Mouse (Mus musculus): Measurements from ENCODE around the gene Lpcat1. TPM values are rescaled to one million over a fixed set of nuclear protein-coding genes. Genes with fewer than 3 reads are reported as not detected.

The Lpcat1 gene
- total RNA-seq (2021) = 1 to 10 TPM; 2.8 to 3.5 TPM
- long read RNA-seq, experiment 1, partial matches to known transcripts = 0 of 1 reads
- long read RNA-seq, experiment 1, other reads (novel, unspliced or antisense) = 0 of 1 reads
- long read RNA-seq, experiment 2, partial matches to known transcripts = 0 of 4 reads
- long read RNA-seq, experiment 2, other reads (novel, unspliced or antisense) = 0 of 4 reads

GRCm38 (mm10) chr13:73467034-73467420, at the start of gene Lpcat1:
Gene Lpcat1 (plus strand): TSS chr13:73467197.
- DNase-seq = peak; percentile 84

DNA sequence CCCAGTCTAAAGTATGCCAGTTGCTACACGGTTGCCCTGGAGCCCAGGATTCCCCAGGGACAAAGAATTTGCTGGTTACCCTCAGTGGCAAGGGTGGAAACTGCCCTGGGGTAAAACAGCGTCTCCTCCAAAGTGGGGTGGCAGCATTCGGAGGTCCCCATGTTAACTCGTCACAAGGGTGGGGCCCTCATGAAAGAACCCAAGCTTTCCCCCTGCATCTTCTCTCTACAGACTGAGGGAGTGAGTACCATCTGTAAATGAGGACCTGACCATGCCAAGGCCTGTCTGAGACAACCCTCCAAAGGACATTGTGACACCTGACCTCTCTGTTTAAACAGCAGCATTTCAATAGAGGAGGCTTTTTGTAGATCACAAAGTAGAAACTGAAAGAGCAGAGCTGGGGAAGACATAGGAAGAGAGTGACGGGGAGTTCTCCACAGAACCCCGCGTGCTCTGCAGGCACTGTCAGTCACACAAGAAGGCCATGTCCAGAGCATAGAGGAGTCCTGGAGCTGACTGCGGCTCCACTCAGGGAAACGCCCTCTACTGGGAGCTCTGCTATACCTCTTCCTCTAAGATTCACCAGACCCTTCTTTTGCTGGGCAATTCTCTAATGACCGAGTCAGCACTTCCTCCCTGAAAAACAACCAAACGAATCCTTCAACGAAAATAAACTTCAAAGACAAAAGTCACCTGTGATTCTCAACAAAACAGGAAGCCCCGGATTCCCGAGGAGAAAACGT, 49.3 kb upstream of the Lpcat1 start:
- DNase-seq = no peak

- no peak for DNase-seq
Observed at GRCm38 (mm10) chr13:73418297-73418696, 48.7 kb upstream of the Lpcat1 start.

DNA sequence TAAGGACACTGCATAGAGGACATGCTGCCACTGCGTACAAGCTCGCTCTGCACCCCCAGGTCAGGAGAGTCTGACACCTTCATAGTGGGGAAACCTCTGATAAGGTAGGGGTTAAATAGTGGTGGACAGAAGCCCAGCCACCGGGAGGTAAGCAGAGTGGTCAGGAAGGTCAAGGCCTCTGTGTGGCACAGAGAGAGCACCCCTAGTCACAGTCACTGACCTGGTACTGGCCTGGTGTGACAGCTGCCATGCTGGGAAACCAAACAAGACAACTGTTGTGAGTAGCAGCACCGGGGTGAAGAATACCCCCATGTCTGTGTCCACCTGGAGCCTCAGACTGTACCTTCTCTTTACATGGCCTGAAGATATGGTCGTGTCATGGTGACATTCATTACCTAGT, 47.8 kb upstream of the Lpcat1 start:
- DNase-seq = no peak

DNA sequence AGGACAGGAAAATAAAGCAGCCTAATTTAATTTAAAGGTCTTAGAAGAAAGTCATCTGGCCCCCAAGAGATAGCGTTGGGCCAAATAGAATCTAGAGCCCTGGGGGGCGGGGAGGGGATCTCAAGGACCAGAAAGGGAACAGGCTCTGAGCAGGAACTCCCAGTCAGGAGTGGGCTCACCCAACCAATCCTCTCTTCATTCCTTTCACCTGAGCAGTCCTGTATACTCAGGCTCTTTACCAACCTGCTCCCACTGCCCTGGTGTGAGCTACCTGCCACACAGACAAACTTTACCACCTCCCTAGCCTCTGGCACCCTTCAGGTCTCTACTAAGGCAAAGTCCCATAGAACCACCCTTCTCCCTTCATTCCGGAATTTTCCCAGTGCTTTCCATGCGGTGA, 44.0 kb upstream of the Lpcat1 start:
- no peak for DNase-seq

DNA sequence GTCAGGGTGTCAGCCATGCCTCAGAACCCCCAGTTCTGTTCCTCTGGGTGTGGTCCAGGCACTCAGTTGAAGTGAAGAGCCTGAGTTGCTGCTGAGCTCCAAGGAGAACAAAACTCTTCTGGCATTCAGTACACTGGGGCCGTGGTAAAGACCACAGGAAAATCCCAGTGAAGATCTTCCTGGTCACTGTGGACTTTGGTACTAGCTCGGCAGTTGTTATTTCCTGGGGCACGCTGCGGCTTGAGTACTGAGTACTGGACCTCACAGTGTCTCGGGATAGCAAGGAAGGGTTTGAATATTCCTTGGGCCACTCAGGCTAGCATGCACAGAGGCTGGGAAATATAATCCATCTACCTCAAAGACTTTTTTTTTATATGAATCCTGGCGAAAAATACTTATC, 42.0 kb upstream of the Lpcat1 start:
- DNase-seq = no peak

- DNase-seq = peak; percentile 38
Observed at GRCm38 (mm10) chr13:73425839-73426490, 41.0 kb upstream of the Lpcat1 start.

GRCm38 (mm10) chr13:73426587-73426986, 40.4 kb upstream of the Lpcat1 start:
- DNase-seq = no peak

- DNase-seq = peak; percentile 12
Observed at GRCm38 (mm10) chr13:73429605-73430321, 37.2 kb upstream of the Lpcat1 start.

DNA sequence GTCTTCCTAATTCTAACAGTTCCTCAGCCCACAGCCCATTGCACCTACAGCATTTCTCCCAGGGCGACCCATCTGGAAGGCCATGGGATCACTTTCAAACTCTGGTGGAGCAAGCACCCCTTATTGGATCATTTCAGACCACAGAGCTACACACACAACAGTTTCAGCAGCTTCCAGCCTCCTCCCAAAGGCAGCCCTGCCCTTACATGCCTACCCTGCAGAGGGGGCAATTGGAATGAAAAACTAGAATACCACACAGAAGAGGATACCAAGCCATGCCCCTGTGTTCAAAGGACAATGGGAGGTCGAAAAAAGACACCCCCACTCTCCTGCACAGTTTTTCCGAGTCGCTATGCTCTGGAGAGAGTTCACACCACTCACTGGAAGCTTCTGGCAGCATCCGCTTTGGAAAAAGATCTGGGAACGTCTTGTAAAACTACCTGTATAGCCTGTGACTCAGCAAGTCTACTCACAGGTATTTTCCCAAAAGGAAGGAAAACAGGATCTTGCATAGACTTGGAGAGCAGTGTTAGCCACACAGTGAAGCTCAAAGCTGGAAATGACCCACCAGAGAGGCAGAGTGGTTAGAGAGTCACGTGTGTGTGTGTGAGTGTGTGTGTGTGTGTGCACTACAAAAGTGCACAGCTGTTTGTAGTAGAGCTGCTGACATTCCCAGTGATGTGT, 34.4 kb upstream of the Lpcat1 start:
- no peak for DNase-seq

- DNase-seq = no peak
Observed at GRCm38 (mm10) chr13:73433681-73434535, 33.1 kb upstream of the Lpcat1 start.

DNA sequence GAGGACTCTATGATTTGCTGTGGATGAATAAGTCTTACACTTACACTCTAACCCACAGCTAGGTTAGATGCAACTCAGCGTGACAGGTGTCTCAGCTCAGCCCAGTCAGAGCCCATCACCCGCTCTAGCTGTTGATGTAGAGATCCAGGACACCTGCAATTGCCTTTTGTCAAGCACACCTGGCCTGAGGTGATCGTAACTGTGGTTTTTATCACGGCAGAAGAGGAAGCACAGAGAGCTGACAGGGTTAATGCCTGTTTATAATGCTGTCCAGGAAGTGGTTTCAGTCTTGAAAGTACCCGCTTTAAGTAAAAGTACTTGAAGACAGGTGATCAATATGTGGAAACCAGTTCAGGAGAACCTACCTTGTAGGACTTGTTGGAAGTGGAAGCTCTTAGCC, 32.3 kb upstream of the Lpcat1 start:
- no peak for DNase-seq

DNA sequence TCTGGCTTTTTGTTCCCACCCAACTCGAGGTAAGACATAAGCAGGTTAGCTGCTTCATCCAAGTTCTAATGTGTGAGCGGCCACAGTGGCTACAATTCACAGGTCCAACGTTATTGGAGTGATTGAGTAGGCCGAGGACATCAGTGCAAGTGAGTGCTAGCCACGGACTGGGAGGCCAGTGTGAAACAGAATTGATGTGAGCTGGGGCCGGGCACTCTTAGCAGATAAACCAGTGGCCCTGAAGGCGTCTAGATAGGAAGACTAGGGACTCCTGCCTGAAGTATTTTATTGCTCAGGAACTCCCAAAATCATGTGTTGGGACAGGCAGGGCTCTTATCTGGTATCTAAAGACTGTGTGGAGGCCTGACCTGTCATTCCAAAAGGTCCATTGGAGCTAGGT, 31.3 kb upstream of the Lpcat1 start:
- no peak for DNase-seq

DNA sequence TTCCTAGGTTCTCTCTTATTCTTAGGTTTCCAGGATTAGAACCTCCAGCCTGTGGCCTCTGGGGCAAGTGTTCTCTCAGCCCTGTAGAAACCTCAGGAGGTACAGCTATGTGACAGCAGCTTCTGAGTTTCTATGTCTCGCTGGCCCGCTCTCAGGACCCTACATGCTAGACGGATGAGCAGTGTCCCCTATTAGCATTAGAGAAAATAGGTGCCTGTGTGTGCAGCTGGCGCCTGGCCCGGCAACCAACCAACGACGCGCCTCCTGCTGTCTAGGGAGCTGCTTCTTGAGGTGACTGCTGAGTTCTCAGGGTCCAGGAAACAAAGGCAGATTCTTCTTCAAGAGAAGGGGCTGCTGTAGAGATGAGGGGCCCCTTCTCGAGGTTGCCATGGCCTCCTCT, 27.9 kb upstream of the Lpcat1 start:
- no peak for DNase-seq

DNA sequence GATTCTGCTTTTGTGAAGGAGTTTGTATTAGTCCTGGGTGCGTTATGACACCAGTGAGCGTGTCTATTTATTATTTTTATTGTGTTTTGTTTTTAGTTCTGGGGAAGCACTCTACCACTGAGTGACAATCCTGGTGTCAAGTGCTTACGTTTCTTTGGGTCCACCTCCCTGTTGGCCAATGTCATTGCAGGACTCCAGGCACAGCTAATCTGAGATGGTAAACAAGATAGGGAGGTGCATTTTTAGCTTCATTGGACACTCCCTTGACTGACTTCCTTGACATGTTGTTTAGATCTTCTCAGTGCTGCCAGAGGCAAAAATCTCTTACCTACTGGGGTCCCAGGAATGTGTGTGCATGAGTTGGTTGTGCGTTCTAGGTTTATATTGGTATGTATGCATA, 26.0 kb upstream of the Lpcat1 start:
- DNase-seq = no peak

DNA sequence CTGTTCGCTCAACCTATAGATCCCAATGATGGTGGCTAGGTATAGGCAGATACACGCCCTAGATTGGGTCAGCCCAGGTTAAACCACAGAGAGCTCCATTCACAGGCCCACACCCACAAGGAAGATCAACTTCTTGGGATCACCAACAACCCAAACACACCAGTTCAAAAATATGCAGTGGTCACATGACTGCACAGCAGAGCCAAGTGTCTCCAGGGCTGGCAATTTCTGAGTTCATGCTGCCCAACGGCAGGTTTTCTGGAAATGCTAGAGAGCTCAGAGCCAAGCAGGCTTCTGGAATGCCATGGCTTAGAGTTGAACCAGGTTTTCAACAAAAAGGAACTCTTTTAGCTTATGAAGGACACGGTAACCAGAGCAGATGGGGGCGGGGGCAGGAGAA, 25.3 kb upstream of the Lpcat1 start:
- no peak for DNase-seq

- DNase-seq = no peak
Observed at GRCm38 (mm10) chr13:73442431-73442830, 24.6 kb upstream of the Lpcat1 start.

DNA sequence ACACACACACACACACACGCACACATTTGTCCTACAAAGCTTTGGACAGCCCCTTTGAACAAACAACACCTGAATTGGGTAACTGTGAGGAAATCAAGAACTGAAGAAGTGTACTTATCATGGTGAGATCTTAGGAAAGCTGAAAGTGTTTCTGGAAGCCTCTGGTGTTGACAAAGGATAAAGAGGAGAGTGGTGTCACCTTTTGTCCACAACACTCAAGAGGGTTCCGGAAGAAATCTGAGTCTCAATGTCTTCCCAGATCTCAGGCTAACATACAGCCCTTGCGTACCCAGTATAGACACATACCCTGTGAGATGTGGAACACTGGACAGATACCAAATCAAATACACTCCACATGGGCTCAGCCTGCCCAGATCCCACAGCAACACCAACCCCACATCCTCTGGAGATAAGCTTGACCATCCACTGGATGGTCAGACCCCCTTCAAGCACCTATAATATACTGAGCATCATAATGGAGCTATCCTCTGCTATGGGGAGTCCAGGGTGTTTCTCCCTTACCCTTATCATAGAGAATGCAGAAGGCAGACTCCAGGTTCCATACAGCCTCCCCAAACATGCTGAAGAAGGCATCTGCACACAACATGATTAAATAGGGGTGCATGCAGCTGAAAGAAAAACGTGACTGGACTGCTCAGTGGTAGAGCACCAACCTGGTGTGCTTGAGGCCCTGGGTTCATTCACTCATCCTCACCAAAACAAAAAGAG, 23.7 kb upstream of the Lpcat1 start:
- DNase-seq = no peak

- peak; percentile 31 for DNase-seq
Observed at GRCm38 (mm10) chr13:73445087-73445486, 21.9 kb upstream of the Lpcat1 start.

DNA sequence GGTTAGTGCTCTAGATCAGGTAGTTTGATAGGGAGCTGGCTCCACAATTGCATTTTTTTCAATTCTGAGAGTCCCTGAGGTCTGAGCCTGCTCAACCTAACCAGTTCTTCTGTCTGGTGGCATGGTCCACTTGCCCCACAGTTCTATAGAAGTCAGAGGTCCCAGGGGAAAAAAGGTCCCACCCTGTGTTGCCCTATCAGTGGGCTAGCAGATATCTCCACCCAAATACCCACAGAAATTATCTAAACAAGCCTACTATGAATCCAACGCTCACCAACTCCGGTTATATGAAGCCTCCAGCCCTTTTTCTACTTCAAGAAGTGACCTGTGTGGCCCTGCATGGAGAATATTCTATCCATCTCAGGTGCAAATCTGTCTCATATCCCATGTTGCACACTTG, 20.9 kb upstream of the Lpcat1 start:
- DNase-seq = no peak

DNA sequence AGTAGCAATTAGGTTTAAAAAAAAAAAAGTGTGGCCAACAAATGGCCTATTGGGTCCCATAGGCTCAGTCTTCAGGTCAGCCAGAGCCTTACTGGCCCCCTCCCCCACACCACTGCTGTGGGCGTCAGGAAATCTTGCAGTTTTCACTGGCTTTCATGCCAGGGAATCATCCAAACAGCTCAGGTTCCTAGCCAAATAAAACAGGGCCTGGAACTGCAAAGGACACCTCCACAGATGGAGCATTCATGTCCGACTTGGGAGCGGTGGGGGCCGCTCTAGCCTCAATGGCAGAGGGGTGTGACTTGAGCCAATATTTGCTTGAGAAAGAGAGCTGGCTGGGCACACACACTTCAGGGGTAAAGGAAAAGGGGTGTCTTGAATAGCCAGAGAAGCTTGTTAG, 20.5 kb upstream of the Lpcat1 start:
- no peak for DNase-seq
